Mouse (Mus musculus) C2C12 (cell line): ENCODE results near the gene Prdx1.

Experiments used
- CEBPB ChIP-seq: IDR thresholded peaks from one replicate; pipeline ENCODE4 v1.6.1; 2011; ENCODE audit warnings: low read depth, mild to moderate bottlenecking, control low read depth, moderate library complexity
- CTCF ChIP-seq: IDR thresholded peaks from one replicate; pipeline ENCODE4 v1.5.1; 2011; ENCODE audit not compliant: control insufficient read depth, insufficient read depth, insufficient read length

GRCm38 (mm10) chr4:116708791-116709390 is 23.5 kb downstream of the Prdx1 start:
- TF ChIP-seq CTCF (no peak), CEBPB (no peak)
